In the genomic region with DNA sequence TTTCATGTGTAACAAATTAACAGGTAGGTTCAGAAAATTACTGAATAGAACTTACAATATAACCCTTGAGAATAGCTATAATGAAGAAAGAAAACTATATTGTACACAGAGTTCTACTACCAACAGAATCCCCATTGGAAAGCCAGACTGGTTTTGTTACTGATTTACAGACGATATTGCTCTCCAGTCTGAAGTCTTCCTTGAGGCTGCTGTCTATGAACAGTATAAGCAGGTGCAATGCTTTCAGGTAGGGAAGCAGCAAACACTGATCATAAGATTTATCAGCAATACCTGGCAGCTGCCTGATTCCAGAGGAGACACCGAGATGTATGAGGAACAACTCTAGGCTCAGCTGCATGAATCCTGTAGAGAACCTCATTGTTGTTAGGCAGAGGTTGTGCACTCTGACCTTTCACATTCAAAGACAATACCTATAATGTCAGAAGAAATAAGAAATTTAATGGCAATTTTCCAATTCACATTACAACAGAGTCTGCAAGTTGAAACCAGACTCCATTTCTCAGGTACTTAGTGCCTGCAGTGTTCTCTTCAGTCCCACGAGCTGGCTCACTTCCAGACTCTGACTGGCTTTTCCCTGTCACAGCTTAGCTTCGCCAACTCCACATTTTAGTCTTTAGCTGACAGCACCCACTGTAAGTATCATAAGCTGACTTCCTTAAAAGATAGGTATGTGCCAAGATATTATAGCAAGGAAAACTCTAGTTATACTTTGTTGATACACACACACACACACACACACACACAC, we compare ENCODE assay signal across 8 mouse cellular contexts.
DNase-seq lines count a peak whose midpoint lies in the region.

No protein-coding gene starts in this region.

- peak; percentile 12 for DNase-seq in layer of hippocampus, adult 11-12 months (ENCODE audit: low spot score)
- DNase-seq in layer of hippocampus, adult 9-10 months (ENCODE audit: low spot score), result no peak
- DNase-seq in frontal cortex, postnatal 25 days (ENCODE audit: low spot score in 2 of 2), result peak; percentile 11 to 30
- peak; percentile 61 for DNase-seq in large intestine, adult 2 months (ENCODE audit: low read depth, low spot score)
- DNase-seq in right cerebral cortex, postnatal 36 days (ENCODE audit: low spot score in 2 of 2), result peak; percentile 45
- DNase-seq in retina, postnatal 1 day, result no peak
- no peak for DNase-seq in gastrocnemius, postnatal 36 days
- DNase-seq in cerebellum, adult 8-10 months, result no peak

- intact Hi-C loops in gastrocnemius, postnatal 36 days (cut with DNase I), result no loop called here

- WGBS in large intestine, adult 2 months, result 28% methylated on average over 4 of the region's 4 CpGs

Comparison
In these comparisons a context has a peak if more than half of its experiments do, and no peak if none do; other contexts are left out.
1. DNase-seq: peak in layer of hippocampus, adult 11-12 months (single experiment), frontal cortex, postnatal 25 days (2 of 2), large intestine, adult 2 months (single experiment) and right cerebral cortex, postnatal 36 days (2 of 2); none in layer of hippocampus, adult 9-10 months (single experiment), retina, postnatal 1 day (single experiment), gastrocnemius, postnatal 36 days (0 of 2) and cerebellum, adult 8-10 months (single experiment).